Mouse (Mus musculus) right cerebral cortex, postnatal 14 days (tissue): ENCODE results near the gene Casp6.
A peak's percentile ranks its signal among the peaks of the same experiment; 100 is the strongest.

Experiments used
- DNase-seq: peaks from one replicate; pipeline ENCODE4 v3.0.0; 2022

Gene Casp6

DNA sequence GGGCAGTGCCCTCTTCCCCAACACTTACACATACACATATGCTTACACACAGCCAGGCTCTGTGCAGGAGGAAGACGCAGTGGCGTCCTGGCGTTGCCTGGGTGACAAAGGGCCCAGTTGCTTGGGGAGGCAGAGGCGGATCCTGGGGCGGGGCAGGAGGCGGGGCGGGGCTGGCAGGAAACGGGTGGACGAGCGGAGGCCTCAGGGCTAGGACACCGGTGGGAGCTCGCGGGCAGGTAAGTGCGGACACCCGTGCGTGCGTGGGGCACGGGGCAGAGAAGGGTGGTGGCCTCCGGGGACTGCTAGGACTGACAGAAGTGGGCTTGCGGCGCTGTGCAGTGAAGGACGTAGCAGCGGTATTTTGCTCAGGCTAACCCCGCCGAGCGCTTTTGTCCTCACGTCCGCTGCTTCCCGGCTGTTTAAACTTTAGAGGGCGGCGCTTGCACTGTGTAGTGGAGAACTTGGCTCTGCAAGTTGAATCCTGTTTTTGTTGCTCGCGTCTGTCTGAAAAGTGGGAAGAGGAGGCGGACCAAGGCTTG, at the start of gene Casp6:
Gene Casp6 (plus strand): TSS at position 155 of the 539 bp plus-strand sequence.
- DNase-seq, result peak; percentile 65

DNA sequence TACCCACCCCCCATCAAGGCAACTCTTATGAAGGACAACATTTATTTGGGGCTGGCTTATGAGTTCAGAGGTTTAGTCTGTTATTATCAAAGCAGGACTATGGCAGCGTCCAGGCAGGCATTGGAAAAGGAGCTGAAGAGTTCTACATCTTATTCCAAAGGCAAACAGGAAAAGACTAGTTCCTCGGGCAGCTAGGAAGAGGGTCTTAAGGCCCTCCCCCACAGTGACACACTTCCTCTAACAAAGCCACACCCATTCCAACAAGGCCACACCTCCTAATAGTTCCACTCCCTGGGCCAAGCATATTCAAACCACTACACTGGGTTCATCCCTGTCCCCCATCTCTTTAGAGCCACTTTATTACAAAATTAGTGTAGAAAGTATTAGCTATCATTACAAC, 38.6 kb upstream of the Casp6 start:
- no peak for DNase-seq

DNA sequence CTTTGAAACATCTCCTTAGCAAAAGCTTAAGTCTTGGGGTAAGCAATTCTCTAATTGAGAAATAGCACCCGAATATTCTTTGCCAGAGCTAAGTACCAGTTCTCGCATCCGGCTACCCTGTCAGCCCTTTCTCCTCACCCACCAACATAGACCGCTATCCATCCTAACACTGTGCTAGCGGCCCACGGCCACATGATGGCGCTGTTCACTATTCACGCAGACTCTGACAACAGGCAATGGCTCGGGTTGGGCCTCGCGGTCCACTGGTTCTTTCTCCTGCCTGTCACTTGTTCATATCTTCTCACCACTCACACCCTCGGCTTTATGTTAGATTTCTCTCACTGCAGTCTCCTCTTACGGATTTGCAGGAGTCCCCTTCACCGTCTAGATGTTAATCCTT, 37.5 kb upstream of the Casp6 start:
- peak; percentile 14 for DNase-seq

DNA sequence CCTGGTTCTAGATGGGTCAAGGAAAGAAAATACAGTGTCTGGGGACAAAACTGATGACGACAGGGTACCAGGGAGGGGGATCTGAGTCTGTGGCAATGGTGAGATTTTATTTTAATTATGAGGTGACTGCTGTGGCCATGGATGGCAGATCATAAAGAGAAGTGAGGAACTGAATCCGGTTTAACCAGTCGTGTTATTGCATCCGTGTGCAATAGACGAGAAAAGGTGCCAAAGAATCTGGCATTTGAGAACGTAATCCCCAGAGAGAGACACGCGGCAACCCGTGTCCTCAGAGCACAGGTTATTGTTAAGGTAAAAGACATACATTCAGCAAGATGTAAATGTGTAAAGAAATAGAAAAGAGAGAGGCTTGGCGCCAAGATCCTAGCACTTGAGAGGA, 23.9 kb upstream of the Casp6 start:
- no peak for DNase-seq

DNA sequence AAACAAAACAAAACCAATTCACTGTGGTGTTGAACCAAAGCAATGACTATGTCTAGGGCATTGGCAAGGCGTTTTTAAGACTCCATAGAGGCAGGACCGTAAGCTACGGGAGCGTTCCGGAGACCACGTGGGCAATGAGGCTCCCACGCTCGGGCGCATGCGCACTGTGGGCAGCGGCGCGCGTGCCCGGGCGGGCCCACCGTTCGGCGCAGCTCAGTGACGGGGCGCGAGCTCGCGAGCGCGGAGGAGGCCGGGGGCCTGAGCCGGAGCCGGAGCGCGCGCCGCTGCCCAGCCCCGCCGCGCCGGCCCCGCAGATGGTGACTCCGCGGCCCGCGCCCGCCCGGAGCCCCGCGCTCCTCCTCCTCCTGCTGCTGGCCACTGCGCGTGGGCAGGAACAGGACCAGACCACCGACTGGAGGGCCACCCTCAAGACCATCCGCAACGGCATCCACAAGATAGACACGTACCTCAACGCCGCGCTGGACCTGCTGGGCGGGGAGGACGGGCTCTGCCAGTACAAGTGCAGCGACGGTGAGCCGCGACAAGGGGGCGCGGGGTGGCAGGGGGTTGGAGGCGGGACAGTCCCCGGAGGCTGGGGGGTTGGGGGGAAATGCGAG, 22.7 kb upstream of the Casp6 start, which contains the start of gene Pla2g12a:
Gene Pla2g12a (plus strand): TSS at position 202 of the 617 bp plus-strand sequence.
- peak; percentile 96 for DNase-seq

DNA sequence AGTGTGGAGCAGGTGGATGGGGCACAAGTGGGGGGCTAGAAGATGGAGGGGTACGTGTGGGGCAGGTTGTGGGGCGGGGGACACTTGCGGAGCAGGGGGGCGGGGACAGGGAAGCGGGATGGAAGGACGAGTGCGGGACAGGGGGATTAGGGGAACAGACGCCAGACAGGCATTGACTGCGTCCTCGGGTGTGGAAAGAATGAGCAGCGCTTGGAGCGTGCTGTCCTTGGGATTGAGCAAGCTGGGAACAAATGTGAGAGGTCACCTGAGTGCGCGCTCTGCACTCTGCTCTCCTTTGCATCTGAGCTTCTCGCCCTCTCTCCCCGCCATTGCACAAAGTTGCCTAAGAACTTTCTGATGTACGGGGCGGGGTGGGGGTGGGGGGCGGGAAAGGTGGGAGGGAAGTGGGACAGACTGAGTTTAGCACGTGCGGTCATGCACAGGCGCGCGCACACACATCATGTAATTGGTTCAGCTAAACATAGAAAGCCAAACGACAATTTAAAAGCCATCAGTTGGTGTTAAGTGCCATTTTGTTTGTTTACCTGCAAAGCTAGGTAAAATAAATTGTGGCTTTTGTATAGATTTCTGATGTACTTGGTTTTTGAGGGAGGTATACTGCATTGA, 22.0 kb upstream of the Casp6 start:
- DNase-seq, result peak; percentile 9

DNA sequence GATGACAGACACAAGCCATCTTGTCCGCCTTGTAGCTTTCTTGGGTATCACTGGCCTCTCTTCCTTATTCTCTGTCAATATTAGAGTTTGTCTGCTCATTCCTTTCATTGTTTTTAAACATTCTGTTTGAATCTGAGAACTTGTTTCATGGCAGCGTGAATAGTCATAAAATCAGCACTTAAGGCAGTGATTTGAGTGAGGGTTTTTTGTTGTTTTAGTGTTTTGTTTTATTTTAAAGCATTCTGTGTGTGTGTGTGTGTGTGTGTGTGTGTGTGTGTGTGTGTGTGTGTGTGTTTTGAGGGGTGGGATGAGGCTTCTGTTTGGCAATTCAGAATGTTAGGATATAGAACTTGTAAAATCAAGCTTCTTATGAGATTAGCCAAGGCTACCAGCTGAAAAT, 21.3 kb upstream of the Casp6 start:
- no peak for DNase-seq

DNA sequence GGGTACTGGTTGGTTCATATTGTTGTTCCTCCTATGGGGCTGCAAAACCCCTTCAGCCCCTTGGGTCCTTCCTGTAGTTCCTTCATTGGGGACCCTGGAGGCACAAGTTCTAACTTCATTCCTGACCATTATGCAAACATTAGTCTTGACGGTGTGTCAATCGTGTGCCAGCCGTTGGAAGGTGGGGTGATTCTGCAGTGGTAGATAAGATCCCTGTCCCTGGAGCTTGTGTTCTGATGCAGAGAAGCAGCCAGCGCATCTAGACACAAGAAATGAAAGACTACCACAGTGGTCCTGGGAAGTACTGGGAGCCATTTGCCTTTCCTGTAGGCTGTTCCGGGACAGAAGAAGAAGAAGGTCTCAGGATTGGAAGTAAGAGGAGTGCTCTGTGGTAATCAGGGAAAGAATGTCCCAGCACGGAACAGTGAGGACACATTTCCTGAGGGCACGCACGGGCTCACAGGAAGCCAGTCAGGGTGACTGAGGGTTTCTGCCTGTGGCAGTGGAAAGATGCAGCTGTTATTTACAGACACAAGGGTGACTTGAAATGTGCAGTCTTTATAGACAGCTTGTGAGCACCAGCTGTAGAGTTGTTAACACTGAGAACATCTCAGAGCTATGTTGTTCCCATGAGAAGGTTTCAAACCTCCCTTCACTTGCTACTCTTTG, 20.2 kb upstream of the Casp6 start:
- no peak for DNase-seq

DNA sequence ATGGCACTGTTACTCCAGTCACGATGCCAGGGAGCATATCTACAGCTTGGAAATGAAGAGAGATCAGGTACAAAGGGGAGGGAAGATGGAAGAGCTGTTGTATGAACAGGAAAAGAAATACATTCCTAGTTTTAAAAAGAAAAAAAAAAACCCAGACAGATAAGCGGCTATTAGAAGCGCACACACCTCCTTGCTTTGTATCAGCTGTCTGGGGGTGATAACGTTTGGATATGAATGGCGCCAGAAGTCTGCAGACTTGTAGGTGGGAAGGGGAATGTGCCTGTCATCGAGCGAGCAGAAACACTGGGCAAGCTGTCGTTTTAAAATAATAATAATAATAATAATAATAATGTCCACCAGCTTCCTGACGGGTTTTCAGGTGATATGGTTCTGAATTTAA, 15.6 kb upstream of the Casp6 start:
- no peak for DNase-seq

DNA sequence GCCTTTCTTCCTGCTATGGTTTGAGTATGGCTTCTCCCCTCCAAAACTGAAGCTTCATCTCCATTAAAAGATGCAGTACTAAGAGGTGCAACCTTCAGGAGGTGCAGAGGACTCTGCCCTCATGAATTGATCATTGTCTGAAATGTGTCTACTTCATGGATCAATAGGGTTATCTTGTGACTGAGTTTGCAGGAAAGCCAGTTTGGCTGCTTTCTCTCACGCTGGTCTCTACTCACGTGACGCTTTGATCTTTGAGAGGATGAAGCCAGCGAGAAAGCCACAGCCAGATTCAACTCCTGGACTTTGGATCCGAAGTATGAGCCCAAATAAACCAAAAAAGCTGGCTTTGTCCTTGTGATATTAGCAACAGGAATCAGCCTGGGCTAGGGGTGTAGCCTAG, 14.8 kb upstream of the Casp6 start:
- DNase-seq, result no peak

DNA sequence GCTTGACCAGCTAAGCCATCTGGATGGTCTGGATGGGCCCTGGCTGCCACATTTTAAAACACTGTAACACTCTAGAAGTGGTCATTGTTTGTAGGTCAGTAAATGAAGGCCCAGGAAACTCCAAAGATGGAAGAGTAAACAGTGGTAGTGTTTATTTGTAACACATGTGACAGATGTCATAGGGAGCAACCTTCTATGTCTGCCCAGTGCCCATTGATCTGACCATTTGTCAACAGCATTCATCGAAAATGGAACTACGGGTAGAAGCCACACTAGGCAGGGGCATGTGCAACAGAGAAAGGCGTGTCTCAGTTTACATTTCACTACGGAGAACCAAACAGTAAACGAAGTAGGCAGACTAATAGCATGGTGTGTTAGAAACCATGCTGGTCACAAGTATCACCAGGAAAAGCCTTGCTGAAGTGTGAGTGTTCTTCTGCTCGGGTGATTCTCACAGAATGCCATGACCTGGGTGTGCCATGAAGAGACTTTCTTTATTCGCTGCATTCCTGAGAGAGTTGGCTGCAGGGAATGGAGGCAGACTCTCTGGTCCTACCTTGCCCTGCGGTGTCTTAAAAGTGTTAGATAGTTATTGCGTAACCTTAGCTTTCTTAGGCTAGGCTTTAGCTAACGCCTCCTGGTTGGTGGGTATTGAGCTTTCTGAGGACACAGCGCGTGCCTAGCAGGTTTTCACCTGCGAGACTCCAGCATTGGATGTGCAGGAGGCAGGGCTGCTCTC, 13.3 kb upstream of the Casp6 start:
- no peak for DNase-seq

DNA sequence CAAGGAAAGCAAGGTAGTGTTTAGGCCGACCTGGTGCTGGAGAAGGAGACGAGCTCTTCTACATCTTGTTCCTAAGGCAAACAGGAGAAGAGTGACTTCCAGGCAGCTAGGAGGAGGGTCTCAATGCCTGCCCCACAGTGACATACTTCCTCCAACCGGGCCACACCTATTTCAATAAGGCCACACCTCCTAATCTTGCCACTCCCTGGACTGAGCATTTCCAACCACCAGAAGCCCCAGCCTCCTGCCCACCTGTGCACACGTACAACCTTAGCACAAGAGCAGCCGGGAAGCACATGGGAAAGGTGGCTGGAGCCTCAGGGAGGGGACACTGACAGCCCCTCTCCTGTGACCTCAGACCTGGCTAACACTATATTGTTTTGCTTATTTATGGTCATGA, 9.2 kb upstream of the Casp6 start:
- DNase-seq, result no peak

DNA sequence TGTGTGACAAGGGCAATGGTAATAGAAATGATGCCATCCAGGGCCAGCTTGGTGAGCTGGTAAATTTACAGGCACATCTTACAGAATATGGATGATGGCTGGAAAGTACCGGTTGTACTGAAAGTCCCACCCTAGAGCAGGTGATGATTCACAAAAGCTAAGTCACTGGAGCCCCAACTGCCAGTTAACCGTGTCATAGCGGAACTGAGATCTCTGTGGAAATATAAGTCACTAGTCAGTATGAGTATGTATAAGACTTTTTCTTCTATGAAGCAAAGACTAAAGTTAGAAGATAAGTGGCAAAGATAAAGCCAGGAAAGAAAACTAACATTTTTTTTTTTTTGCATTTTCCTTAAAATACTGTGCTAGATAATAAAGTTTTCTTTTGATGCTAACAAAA, 8.1 kb upstream of the Casp6 start:
- DNase-seq, result no peak

DNA sequence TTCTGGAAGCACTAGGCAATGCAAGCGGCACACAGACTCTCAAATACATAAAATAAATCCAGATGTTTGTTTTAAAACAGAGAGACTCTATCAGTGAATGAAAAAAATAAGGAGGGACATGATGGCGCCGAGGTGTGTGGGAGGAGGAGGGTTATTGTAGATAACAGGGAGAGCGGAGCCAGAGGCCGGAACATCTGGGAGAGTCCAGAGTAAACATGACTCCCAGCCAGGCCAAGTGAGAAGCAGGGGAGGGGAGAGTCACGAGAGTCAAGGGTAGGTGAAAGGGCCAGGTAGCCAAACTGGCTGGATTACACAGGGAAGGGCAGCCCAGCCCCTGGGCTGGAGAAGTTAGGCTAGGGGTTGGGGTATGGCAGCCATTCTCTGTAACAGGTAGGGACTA, 4.6 kb upstream of the Casp6 start:
- DNase-seq, result no peak

DNA sequence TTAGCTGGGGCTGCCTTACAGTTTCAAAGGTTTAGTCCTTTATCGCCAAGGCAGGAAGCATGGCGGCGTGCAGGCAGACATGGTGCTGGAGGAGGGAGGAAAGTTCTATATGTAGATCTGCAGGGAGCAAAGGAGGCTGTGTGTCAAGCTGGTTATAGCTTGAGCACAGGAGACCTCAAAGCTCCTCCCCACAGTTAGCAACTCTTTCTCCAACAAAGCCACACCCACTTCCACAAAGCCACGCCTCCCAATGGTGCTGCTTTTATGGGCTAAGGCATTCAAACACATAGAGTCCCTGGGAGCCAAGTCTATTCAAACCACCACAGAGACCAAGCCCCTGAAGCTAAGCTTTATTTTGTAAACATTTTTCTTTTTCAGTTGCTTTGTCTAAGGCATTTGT, 2.3 kb upstream of the Casp6 start:
- no peak for DNase-seq

DNA sequence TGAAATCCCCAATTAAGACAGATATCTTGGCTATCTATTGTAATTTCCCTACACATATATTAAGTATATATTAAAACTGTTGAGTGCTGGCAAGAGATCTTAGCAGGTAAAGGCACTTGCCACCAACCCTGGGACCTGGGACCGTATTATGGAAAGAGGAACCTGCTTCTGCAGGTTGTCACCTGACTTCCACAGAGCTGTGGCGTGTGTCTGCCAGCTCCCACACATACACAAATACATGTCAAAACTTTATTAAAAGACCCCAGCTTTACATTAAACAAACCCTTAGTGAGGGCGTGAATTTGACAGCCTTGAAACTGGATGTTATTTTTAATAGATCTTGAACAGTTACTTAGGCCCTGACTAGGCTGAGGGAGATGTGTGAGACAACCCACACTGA, 2.1 kb downstream of the Casp6 start:
- no peak for DNase-seq

DNA sequence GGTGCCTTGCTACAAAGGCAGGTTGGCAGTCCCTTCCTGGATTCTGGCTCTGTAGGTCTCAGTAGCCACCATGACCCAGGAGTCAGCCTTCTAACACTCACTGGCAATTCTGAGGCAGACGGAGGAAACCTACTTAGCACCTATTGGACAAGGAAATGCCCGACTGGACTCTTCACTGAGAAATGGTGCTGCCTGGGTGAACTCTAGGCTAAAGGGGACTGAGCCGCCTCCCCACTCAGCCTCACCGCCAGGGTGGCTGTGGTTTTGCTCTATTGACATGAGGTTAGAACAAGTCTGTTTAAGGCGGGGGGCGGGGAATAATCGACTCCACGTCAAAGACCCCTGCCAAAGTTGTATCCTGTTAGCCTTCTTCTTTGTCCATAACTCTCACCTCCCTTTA, 2.6 kb downstream of the Casp6 start:
- DNase-seq, result no peak

DNA sequence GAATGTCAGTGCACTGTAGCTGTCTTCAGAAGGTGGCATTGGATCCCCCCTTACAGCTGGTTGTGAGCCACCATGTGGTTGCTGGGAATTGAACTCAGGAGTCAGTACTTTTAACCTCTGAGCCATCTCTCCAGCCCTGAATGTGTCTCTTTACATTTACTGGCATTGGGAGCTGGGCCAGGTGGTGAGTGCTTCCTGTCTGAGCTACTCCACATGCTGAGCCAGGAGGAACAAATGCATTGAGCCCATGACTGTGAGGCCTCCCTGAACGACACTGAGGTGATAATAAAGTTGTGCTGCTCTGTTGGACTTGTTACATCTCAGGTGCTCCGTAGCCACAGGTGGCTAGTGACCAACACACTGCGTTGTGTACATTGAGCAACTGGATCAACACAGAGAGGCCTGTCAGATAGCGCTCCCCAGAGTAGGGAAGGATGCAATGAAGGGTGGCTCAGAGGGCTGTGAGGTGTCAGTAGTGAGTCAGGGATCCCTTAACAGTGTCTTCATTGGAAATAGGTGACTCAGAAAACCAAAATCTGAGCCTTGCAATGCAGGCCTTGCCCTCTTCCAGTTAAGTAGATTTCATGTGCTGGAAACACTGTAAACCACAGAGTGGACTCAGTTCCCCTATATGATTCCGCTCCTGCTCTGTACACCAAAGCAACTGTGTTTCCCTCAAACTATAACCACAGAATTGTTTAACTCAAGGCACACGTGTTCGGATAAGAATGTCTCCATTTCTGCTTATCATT, 3.3 kb downstream of the Casp6 start:
- DNase-seq, result no peak

DNA sequence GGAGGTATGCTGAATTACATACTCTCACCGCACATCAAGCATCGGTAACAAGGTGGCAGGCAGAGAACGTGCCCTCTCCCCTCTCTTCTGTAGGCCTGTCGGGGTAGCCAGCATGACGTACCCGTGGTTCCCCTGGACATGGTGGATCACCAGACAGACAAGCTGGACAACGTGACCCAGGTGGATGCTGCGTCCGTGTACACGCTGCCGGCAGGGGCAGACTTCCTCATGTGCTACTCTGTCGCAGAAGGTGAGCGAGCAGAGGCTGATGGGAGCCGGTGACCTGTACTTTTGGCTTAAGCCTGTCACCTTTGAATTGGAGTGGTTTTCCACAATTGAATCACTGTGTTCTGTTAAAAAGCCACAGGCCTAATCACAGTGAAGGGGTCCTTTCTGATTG, 10.8 kb downstream of the Casp6 start:
- no peak for DNase-seq

DNA sequence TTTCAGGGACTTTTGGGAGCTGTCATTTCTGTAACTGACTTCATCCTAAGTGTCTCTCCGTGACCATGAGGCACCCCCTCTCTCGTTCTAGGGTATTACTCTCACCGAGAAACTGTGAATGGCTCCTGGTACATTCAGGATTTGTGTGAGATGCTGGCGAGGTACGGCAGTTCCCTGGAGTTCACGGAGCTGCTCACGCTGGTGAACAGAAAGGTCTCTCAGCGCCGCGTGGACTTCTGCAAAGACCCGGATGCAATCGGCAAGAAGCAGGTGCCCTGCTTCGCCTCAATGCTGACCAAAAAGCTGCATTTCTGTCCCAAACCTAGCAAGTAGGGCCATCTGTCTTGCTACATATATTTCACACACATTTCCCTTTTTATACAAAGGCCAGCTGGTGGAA, 12.0 kb downstream of the Casp6 start:
- DNase-seq, result no peak

DNA sequence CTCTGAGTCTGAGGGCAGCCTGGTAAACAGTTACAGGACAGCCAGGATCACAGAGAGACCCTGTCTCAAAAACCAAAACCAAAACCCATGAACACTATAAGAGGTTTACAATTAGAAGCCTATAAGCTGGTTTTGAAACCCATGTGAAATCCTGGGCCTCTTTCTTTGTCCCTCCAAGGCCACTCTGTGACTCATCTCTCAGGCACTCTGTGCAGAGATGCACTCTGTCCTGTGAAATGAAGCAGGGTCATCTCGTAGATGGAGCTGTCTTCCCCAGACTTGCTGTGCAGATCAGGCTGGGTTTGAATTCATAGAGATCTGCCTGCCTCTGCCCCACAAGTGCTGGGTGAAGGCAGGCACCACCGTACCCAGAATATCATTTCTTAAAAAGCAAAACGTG, 16.2 kb downstream of the Casp6 start:
- DNase-seq, result no peak

DNA sequence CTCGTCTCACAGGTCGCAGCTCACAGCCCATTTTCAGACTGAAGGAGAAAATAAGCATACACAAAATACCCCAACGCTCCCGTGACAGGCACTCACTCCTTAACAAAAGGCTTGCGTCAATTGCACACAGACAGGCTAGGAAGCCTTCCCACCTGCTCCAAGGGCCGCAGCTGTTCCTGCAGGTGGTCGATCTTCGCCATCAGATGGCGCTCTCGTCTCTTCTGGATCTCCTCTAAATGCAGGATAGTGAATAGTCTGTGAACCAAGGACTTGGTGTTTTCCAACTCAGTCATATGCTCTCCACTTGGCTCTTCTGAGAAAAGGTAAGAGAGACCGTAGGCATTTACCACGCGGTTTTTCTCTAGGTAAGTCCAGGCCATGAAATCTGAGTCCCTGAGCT, 17.2 kb downstream of the Casp6 start:
- peak; percentile 74 for DNase-seq

DNA sequence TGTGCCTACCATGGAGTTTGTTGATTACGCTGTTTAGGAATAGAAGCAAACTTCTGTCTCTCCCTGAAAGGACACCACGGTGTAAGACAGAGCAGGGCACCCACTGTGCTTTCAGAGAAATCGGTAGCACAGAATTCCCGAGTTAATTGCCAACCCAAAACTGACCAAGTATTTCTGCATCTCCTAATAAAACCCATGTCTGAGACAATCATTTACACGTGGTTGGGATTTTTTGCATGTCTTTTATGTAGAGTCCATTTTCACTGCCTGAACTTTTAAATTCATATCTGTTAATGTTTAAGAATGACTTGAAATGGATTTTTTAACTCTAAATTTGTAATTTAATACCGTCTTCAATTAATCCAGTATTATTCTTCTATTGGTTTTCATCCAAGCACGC, 22.4 kb downstream of the Casp6 start:
- no peak for DNase-seq
